8 mouse cellular contexts compared by ENCODE assay signal in genomic region chr17:88066799-88067198, GRCm38 (mm10). TPM values are rescaled to one million over a fixed set of nuclear protein-coding genes. Genes with fewer than 3 reads are reported as not detected.
DNase-seq lines count a peak whose midpoint lies in the region; ATAC-seq and TF ChIP-seq lines count a peak whose summit lies in the region.

No protein-coding gene starts in this region.

- no peak for ATAC-seq in kidney, embryonic 16.5 days (ENCODE audit: low FRiP score, low TSS enrichment)
- no peak for ATAC-seq in hindbrain, postnatal 0 days
- no peak for ATAC-seq in midbrain, postnatal 0 days (ENCODE audit: low FRiP score)
- ATAC-seq in erythroid progenitor cell, adult 5-6 weeks (replicated peaks; ENCODE audit: low FRiP score, poor library complexity, severe bottlenecking), result no peak
- ATAC-seq in granulocyte monocyte progenitor cell, adult 5-6 weeks (replicated peaks; ENCODE audit: poor library complexity, severe bottlenecking), result no peak

- DNase-seq in kidney, adult 18-20 months, result no peak
- DNase-seq in hindbrain, postnatal 0 days (ENCODE audit: low spot score), result peak; percentile 8
- no peak for DNase-seq in midbrain, postnatal 0 days (ENCODE audit: low spot score)
- DNase-seq in thymus, postnatal 4 days, result no peak

- H3K27me3 ChIP-seq in kidney, embryonic 16.5 days (ENCODE audit: insufficient read depth, low read length), result no peaks in the 10 kb centered on the region
- H3K27me3 ChIP-seq in hindbrain, postnatal 0 days (ENCODE audit: insufficient read depth, low read length), result no peaks in the 10 kb centered on the region
- H3K27me3 ChIP-seq in midbrain, postnatal 0 days (ENCODE audit: insufficient read depth, low read length), result no peaks in the 10 kb centered on the region

- H3K36me3 ChIP-seq in kidney, embryonic 16.5 days (ENCODE audit: insufficient read depth, low read length), result no peaks in the 10 kb centered on the region
- no peaks in the 10 kb centered on the region for H3K36me3 ChIP-seq in hindbrain, postnatal 0 days (ENCODE audit: insufficient read depth, low read length)
- H3K36me3 ChIP-seq in midbrain, postnatal 0 days (ENCODE audit: insufficient read depth, low read length), result no peaks in the 10 kb centered on the region

- peak overlapping the region; percentile 61 for H3K9ac ChIP-seq in kidney, embryonic 16.5 days (replicated peaks; ENCODE audit: low read length)
- H3K9ac ChIP-seq in hindbrain, postnatal 0 days (replicated peaks; ENCODE audit: low read length), result peak overlapping the region; percentile 100
- H3K9ac ChIP-seq in midbrain, postnatal 0 days (replicated peaks; ENCODE audit: low read length, poor library complexity, severe bottlenecking), result 0 out of 2 replicates have a peak overlapping the region, but pooled peaks have one; percentile 14

- H3K27ac ChIP-seq in kidney, embryonic 16.5 days (ENCODE audit: low read length), result peak overlapping the region; percentile 99
- no peak overlapping the region for H3K27ac ChIP-seq in cortical plate, adult 2 months (ENCODE audit: insufficient read depth, low read length)
- H3K27ac ChIP-seq in hindbrain, postnatal 0 days, result peak overlapping the region; percentile 100
- peak overlapping the region; percentile 100 for H3K27ac ChIP-seq in midbrain, postnatal 0 days (ENCODE audit: low read depth, low read length)

- no peak for TF ChIP-seq CTCF in cortical plate, adult 2 months (IDR thresholded peaks at IDR 0.05; ENCODE audit: extremely low read depth, insufficient read depth, low read length)
- no peak for TF ChIP-seq CTCF in hindbrain, postnatal 0 days (IDR thresholded peaks at IDR 0.05; ENCODE audit: low read depth)
- TF ChIP-seq CTCF in midbrain, postnatal 0 days (IDR thresholded peaks at IDR 0.05), result no peak

- peaks cover 9% of the 10 kb centered on the region for H3K4me1 ChIP-seq in kidney, embryonic 16.5 days (ENCODE audit: insufficient read depth, low read length)
- no peaks in the 10 kb centered on the region; the same call in 1 of the 2 replicates for H3K4me1 ChIP-seq in cortical plate, adult 2 months (ENCODE audit: control insufficient read depth, insufficient read depth, low read length)
- peaks cover 3% of the 10 kb centered on the region for H3K4me1 ChIP-seq in hindbrain, postnatal 0 days (ENCODE audit: insufficient read depth, low read length)
- H3K4me1 ChIP-seq in midbrain, postnatal 0 days (ENCODE audit: insufficient read depth, low read length), result no peaks in the 10 kb centered on the region; the same call in 1 of the 2 replicates

- WGBS in kidney, embryonic 16.5 days, result 10% methylated on average over 9 of the region's 9 CpGs
- WGBS in hindbrain, postnatal 0 days, result 10% methylated on average over 9 of the region's 9 CpGs
- WGBS in midbrain, postnatal 0 days, result 7% methylated on average over 9 of the region's 9 CpGs

- peak overlapping the region; percentile 73 for H3K4me2 ChIP-seq in kidney, embryonic 16.5 days (replicated peaks; ENCODE audit: low read depth, low read length)
- peak overlapping the region; percentile 59 for H3K4me2 ChIP-seq in hindbrain, postnatal 0 days (ENCODE audit: low read depth, low read length)
- peak overlapping the region; percentile 60 for H3K4me2 ChIP-seq in midbrain, postnatal 0 days (ENCODE audit: low read depth, low read length, poor library complexity, severe bottlenecking)

- H3K4me3 ChIP-seq in kidney, embryonic 16.5 days (ENCODE audit: low read length), result peak overlapping the region; percentile 100
- peak overlapping the region; percentile 53; the same call in 1 of the 2 replicates for H3K4me3 ChIP-seq in cortical plate, adult 2 months (ENCODE audit: insufficient read depth, low read length)
- H3K4me3 ChIP-seq in hindbrain, postnatal 0 days (ENCODE audit: low read length), result peak overlapping the region; percentile 99
- peak overlapping the region; percentile 100 for H3K4me3 ChIP-seq in midbrain, postnatal 0 days (ENCODE audit: low read depth, low read length)

- no peak for TF ChIP-seq POLR2A in cortical plate, adult 2 months (IDR thresholded peaks at IDR 0.05; ENCODE audit: extremely low read depth, insufficient read depth, low read length)

- no peaks in the 10 kb centered on the region for H3K9me3 ChIP-seq in kidney, embryonic 16.5 days (ENCODE audit: low read length)
- no peaks in the 10 kb centered on the region for H3K9me3 ChIP-seq in hindbrain, postnatal 0 days (ENCODE audit: low read length)
- no peaks in the 10 kb centered on the region for H3K9me3 ChIP-seq in midbrain, postnatal 0 days (ENCODE audit: low read length)

RNA-seq across cellular contexts. Expression of gene Fbxo11, which starts 1.7 kb away (rescaled TPM):
- 14.8 and 15.6 TPM in 2 replicates for polyA plus RNA-seq in kidney, embryonic 16.5 days (2015; fragmentation: Nextera tagmentation; extraction: Ambion mirVana)
- 70.5 and 70.9 TPM in 2 replicates for polyA plus RNA-seq in cortical plate, adult 2 months (2012; rRNA removed)
- 39.3 and 39.5 TPM in 2 replicates for total RNA-seq in hindbrain, postnatal 0 days (2014; rRNA removed)
- polyA plus RNA-seq in hindbrain, postnatal 0 days (2015; fragmentation: Nextera tagmentation; extraction: Ambion mirVana), result 23.1 and 23.7 TPM in 2 replicates
- total RNA-seq in midbrain, postnatal 0 days (2014; rRNA removed), result 48.5 and 76.9 TPM in 2 replicates
- polyA plus RNA-seq in midbrain, postnatal 0 days (2015; fragmentation: Nextera tagmentation; extraction: Ambion mirVana), result 22.3 and 27.7 TPM in 2 replicates
- 10.1 and 16.2 TPM in 2 replicates for total RNA-seq in erythroid progenitor cell, adult 5-6 weeks (2015; ENCODE audit: low replicate concordance)
- total RNA-seq in erythroid progenitor cell, adult 5-6 weeks (2017; ENCODE audit: low replicate concordance), result 5.9 and 14.4 TPM in 2 replicates
- total RNA-seq in granulocyte monocyte progenitor cell, adult 5-6 weeks (2014; fragmentation: Nextera tagmentation), result 22.0 and 23.1 TPM in 2 replicates
- total RNA-seq in granulocyte monocyte progenitor cell, adult 5-6 weeks (2017), result 17.5 and 24.6 TPM in 2 replicates

Comparison
In these comparisons a context has a peak if more than half of its experiments do, and no peak if none do; other contexts are left out.
1. H3K9ac ChIP-seq: peak in every context shown above with its lines; median percentile 100 in hindbrain, postnatal 0 days; 61 in kidney, embryonic 16.5 days; 14 in midbrain, postnatal 0 days.